Mouse (Mus musculus) adrenal gland, postnatal 4 days (tissue): Measurements from ENCODE around the gene Polr1b. TPM values are rescaled to one million over a fixed set of nuclear protein-coding genes. Genes with fewer than 3 reads are reported as not detected.

Experiments used
- DNase-seq, 2 experiments: peaks; one replicate each; pipeline ENCODE4 v3.0.0; 2021 to 2022; ENCODE audit warnings: low spot score in 2 of 2, mixed read lengths in 2 of 2
- long read RNA-seq, 2 experiments: library from polyadenylated mRNA; stranded (forward); transcript quantifications; one replicate each; pipeline ENCODE4 v2.0.0; 2021
- total RNA-seq, 2 experiments: library from RNA; stranded (reverse); gene quantifications; 2 replicates each; pipeline ENCODE4 v1.2.3; 2021

Polr1b gene
- 10 to 100 TPM; 24.3 to 29.1 TPM for total RNA-seq
- long read RNA-seq, experiment 1, partial matches to known transcripts, result 3 of 12 reads
- long read RNA-seq, experiment 1, other reads (novel, unspliced or antisense), result 6 of 12 reads
- long read RNA-seq, experiment 2, transcript Polr1b-202 (15 exons, 3,998 nt), result major isoform, 16 of 35 reads
- long read RNA-seq, experiment 2, partial matches to known transcripts, result 9 of 35 reads
- long read RNA-seq, experiment 2, other reads (novel, unspliced or antisense), result 10 of 35 reads

GRCm38 (mm10) chr2:129100784-129101310, at the start of gene Polr1b:
TSS of gene Polr1b (plus strand) at chr2:129100995.
- peak; percentile 63 to 79 for DNase-seq

GRCm38 (mm10) chr2:129052451-129052983, 48.3 kb upstream of the Polr1b start:
- no peak for DNase-seq

- DNase-seq, result no peak
Measured at GRCm38 (mm10) chr2:129055741-129056140, 45.1 kb upstream of the Polr1b start.

- no peak for DNase-seq
Measured at GRCm38 (mm10) chr2:129056597-129056996, 44.2 kb upstream of the Polr1b start.

- DNase-seq, result no peak
Measured at GRCm38 (mm10) chr2:129057256-129057655, 43.5 kb upstream of the Polr1b start.

- DNase-seq, result no peak
Measured at GRCm38 (mm10) chr2:129057920-129058361, 42.9 kb upstream of the Polr1b start.

GRCm38 (mm10) chr2:129061456-129062059, 39.2 kb upstream of the Polr1b start:
- no peak for DNase-seq

GRCm38 (mm10) chr2:129065437-129066282, 35.1 kb upstream of the Polr1b start, which contains the start of gene Ttl:
TSS of gene Ttl (plus strand) at chr2:129065942.
- peak; percentile 63 to 69 for DNase-seq

GRCm38 (mm10) chr2:129066326-129066725, 34.5 kb upstream of the Polr1b start:
- DNase-seq, result peak; percentile 12 to 24

GRCm38 (mm10) chr2:129070296-129070695, 30.5 kb upstream of the Polr1b start:
- no peak for DNase-seq

- no peak for DNase-seq
Measured at GRCm38 (mm10) chr2:129078313-129078712, 22.5 kb upstream of the Polr1b start.

- DNase-seq, result no peak
Measured at GRCm38 (mm10) chr2:129079194-129079593, 21.6 kb upstream of the Polr1b start.

- DNase-seq, result no peak
Measured at GRCm38 (mm10) chr2:129081097-129081496, 19.7 kb upstream of the Polr1b start.

GRCm38 (mm10) chr2:129083514-129083913, 17.3 kb upstream of the Polr1b start:
- no peak for DNase-seq

GRCm38 (mm10) chr2:129084959-129085358, 15.8 kb upstream of the Polr1b start:
- no peak for DNase-seq

GRCm38 (mm10) chr2:129087520-129087919, 13.3 kb upstream of the Polr1b start:
- DNase-seq, result no peak

- DNase-seq, result no peak
Measured at GRCm38 (mm10) chr2:129090370-129090769, 10.4 kb upstream of the Polr1b start.

- no peak for DNase-seq
Measured at GRCm38 (mm10) chr2:129092810-129093209, 8.0 kb upstream of the Polr1b start.

GRCm38 (mm10) chr2:129093926-129094724, 6.7 kb upstream of the Polr1b start:
- no peak for DNase-seq

- DNase-seq, result no peak
Measured at GRCm38 (mm10) chr2:129112924-129113323, 12.1 kb downstream of the Polr1b start.
